Mouse (Mus musculus) adipocyte (in vitro differentiated cells): ENCODE results near the gene Lpp.
A peak's percentile ranks its signal among the peaks of the same experiment; 100 is the strongest.

ENCODE experiments used
- DNase-seq: peaks from one replicate; pipeline ENCODE4 v3.0.0-alpha.2; 2016; ENCODE audit warnings: low spot score

Gene Lpp

GRCm38 (mm10) chr16:24392651-24393555 is at the start of gene Lpp:
Lpp (plus strand) TSS chr16:24393507.
- peak; percentile 88 for DNase-seq

GRCm38 (mm10) chr16:24347582-24348411 is 45.5 kb upstream of the Lpp start:
- DNase-seq = no peak

GRCm38 (mm10) chr16:24350306-24350705 is 43.0 kb upstream of the Lpp start:
- no peak for DNase-seq

DNA sequence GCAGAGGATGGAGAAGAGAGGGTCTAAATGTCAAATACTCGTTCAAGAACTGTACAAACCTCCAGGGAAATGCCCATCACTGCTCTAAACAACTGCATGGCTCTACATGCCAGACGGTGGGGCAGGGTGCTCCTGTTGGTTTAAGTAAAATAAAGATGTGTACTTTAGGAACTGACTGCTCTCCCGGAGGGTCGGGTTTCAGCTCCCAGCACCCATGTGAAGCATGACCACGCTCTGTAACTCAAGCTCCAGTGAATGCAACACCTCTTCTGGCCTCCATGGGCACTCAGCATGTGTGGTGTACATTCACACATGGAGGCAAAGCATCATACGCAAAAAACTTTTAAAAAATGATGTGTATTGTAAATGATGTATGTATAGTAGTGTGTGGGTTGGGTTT is 42.6 kb upstream of the Lpp start:
- no peak for DNase-seq

- no peak for DNase-seq
Observed at GRCm38 (mm10) chr16:24351811-24352210, 41.5 kb upstream of the Lpp start.

- no peak for DNase-seq
Observed at GRCm38 (mm10) chr16:24353816-24354215, 39.5 kb upstream of the Lpp start.

- DNase-seq = no peak
Observed at GRCm38 (mm10) chr16:24361667-24362066, 31.6 kb upstream of the Lpp start.

GRCm38 (mm10) chr16:24364030-24364687 is 29.1 kb upstream of the Lpp start:
- DNase-seq = no peak

GRCm38 (mm10) chr16:24365900-24366299 is 27.4 kb upstream of the Lpp start:
- DNase-seq = no peak

- DNase-seq = no peak
Observed at GRCm38 (mm10) chr16:24367071-24367470, 26.2 kb upstream of the Lpp start.

GRCm38 (mm10) chr16:24367506-24367905 is 25.8 kb upstream of the Lpp start:
- peak; percentile 52 for DNase-seq

GRCm38 (mm10) chr16:24376478-24376877 is 16.8 kb upstream of the Lpp start:
- DNase-seq = no peak

GRCm38 (mm10) chr16:24390596-24390995 is 2.7 kb upstream of the Lpp start:
- DNase-seq = no peak

GRCm38 (mm10) chr16:24391111-24391510 is 2.2 kb upstream of the Lpp start:
- no peak for DNase-seq

GRCm38 (mm10) chr16:24391901-24392300 is 1.4 kb upstream of the Lpp start:
- DNase-seq = no peak

DNA sequence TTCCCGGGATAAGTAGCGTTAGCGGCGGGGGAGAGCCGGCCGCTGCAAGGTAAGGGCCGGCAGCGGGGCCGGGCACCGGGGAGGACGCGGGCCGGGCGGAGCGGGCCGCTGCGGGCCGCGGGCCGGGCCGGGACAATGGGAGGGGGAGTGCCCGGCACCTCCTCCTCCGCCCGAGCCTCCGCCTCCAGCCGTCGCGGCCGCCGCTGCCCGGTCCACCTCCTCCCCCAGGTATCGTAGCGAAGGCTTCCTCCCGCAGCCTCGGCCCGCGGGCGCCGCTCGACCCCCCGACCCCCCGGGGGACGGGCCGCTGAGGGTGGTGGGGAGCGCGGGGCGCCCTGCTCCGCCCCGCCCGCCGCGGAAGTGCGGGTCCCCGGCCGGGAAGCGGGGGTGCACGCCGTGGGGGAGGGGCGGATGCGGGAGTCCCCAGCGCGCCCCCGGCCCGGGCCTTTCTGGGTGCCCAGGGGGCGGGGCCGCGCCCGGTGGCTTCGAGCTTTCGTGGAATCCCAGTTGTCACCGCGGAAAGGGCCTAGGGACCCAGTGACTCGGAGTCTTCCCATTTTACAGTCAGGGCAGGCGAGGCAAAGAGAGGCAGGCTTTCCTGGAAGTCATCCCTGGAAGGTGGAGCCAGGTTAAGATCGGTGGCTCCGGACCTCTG is 376 bp downstream of the Lpp start:
- no peak for DNase-seq

GRCm38 (mm10) chr16:24394211-24394991 is 1.1 kb downstream of the Lpp start:
- peak; percentile 80 for DNase-seq

DNA sequence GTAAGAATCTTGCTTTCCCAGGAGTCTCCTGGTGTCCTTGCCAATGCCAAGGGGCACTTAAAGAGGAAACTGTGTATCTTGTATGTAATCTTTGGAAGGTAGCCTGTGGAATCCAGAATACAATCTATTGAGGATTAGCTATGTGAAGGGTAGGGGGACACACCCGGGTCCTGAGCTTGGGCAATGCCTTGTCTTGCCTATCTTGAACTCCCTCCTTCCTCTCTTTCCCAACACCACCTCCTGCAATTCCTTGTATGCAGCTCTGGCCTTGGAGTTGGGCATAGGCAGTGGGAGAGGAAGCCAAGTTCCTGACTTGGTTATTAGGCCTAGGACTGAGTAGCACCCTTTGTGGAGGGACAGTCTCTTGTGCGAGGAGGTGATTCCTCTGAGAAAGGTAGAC is 1.8 kb downstream of the Lpp start:
- DNase-seq = peak; percentile 76

DNA sequence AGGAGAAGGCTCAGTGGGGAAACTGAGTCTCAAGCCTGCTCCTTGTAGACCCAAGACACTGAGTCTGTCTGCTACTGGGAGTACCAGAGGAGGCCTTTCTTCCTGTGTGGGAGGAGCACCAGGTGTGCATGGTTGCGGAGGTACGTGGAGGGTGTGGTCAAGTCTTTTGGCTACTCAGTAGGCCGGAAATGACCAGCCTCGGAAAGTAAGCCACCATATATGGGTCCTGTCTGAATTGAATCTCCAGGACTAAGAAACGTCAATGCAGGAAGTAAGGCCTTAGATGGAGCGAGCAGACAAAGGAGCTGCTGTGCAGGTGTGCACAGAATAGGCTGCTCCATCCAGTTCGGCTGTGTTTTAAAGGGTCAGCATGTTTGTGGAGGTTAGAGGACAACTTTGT is 3.2 kb downstream of the Lpp start:
- DNase-seq = no peak

DNA sequence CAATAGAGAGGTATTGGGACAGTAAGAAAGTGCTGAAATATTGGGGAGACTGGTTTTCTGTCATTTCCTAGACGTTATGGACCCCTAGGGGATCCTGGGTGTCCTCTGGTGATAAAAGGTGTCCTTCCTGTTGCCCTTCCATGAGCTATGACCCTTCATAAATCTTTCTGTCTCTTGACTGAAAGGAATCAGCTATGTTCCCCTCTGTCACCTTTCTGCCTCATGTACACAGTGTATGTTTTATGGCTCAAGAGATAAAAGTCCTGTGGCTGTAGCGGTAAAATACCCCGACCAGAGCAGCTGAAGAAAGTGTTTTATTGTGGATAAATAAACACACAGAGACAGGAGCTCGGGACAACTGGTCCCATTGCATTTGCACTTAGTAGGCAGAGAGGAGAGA is 5.2 kb downstream of the Lpp start:
- DNase-seq = no peak

DNA sequence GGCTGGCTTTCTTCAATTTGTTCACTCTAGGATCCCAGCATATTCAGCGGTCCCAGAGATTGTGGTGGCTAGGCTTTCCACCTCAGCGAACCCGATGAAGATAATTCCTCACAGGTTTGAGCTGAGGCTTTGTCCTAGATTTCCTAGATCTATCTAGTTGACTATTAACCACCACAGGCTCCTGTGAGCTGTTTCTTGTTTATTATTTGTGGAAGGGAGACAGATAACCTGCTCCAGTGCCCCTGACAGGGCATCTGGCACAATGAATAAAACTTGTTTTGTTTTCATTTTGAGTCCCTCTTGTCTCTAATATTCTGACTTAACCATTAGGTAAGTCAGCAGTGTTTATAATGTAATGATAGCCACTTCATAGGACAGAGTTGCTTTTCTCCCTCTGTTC is 5.6 kb downstream of the Lpp start:
- no peak for DNase-seq
